Mouse (Mus musculus): ENCODE measurements at regions not wholly inside any gene's neighbourhood (a gene's known extent, or its start where the extent isn't known, plus 50 kb on each side); places are given as distances from the start of the nearest gene placed in this dataset.
"Not testable (repeated sequence)": the region's sequence is repeated elsewhere in the genome, so short reads cannot be mapped to it uniquely, and the experiment has no call there.

DNA sequence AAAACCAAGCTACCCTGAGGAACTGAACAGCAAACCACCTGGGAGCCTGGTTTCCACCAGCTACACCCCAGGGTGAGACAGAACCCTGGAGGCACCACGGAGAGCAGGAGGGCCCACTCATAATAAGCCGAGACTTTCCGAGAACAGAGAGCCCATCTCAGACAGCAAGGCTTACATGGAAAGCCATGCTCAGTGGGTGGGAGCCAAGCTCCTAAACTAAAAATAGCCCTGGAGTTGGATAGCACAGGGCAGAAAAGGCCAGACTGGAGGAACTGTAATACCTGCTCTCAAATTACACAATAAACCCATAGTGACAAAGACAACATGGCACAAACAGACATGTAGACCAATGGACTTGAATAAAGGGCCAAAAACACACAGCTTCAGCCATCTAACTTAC, 69.9 kb downstream of the Fbxo4 start:
- DNase-seq (ENCODE audit: low spot score) = no peak

DNA sequence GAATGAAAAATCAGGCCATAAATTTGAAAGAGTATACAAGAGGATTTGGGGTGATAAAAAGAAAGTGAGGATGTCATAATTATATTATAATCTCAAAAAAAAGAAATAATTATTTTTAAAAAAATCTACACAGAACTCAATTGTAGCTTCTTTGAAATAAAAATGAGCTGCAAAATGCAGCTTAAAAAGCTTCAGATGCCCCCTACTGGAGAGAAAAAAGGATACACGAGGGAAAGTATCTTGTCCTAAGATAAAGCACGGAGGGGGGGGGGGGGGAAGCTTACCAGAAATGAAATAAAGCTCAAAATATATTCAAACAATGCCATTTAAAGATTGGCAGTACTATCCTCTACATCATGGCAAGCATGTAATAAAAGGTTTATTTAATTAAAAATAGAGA, 70.7 kb downstream of the Fbxo4 start:
- DNase-seq (ENCODE audit: low spot score) = no peak

DNA sequence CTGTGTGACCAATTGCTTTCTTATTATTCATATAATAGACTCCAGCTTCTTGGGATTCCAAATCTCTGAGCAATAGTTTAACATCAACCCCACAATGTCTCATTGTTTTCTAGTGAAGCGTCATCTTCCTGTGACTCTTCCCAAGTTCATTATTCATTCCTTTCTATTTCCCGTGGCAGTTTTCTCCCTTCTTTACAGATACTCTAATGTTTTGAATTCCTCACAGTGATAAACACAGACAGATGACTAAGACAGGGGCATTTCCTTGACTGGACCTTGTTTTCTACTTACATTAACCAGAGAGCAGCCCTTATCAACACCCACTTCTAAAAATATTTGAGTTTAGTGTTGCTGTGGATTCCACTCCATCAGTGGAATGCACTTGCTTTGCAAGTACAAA, 73.8 kb downstream of the Fbxo4 start:
- DNase-seq (ENCODE audit: low spot score) = peak; percentile 5

DNA sequence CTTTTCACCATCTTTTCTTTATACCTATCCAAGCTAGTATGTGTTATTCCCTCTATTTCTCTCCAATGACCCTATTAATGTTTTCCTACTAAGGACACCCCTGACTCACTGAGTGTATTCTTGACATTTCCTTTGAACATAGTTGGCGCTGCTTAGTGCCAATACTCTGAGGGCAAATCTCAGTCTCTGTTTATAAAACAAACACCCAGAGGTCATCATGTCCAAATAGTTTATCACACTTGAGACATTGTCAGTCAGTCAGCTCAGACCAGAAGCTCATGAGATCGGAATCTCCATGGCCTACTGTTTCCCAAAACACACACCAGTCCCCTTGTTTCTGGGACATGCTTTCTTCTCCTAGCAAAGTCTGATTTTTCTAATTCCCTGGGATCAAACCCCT, 100.9 kb downstream of the Fbxo4 start:
- DNase-seq (ENCODE audit: low spot score) = no peak

DNA sequence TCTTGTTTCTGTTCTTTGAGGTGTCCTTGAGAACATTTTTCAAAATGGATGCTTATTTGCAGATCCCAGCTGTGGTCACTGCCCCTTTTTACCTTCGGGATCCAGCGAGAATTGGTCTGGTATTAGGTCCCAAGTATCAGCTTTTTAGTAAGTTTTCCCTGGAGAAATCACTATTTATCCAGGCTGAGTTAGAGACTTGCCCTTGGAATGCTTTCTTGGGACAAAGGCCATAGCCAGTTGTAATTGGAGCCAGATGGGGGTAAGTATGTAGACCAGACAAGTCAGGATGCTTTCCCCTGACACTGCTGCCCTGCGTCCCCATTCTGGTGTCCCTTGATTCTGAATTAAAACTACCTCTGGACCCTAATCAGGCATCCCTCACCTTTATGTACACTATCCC, 101.9 kb downstream of the Fbxo4 start:
- no peak for DNase-seq (ENCODE audit: low spot score)

DNA sequence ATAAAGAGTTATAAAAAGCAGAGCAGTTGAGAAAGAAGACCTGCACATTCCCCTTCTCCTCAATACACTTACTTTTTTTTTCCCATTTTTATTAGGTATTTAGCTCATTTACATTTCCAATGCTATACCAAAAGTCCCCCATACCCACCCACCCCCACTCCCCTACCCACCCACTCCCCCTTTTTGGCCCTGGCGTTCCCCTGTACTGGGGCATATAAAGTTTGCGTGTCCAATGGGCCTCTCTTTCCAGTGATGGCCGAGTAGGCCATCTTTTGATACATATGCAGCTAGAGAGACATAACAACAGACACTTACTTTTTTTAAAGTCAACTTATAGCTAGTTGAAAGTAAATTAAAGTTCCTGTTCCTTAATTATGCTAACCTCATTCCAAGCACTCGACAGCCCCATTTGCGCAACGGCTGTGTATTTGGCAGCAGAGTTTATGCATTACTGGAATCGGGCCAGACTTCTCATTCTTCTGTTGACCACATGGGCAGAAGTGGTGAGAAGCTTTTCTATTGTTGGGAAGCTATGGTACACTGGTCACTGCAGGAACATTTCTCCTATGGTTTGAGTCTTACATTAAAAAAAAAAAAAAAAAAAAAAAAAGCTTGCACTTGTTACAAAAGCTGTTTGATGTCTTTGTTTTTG, 104.0 kb downstream of the Fbxo4 start:
- not testable (repeated sequence) for DNase-seq (ENCODE audit: low spot score)

DNA sequence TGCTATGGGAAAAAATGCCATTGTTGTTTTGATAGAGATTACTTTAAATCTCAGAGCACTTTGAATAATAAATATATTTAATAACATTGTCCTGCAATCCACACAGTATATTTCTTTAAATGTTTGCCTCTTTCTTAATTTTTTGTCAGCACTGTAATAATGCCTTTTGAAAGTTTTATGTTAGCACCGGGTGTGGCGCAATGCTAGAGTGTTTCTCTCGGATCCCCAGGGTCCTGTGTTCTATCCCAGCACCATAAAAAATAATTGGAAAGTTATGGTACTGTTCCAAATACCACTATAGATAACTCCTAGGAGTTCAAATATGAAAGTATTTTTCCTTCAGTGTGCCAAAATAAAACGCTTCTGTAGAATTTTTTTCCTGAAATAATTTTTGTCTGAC, 147.6 kb downstream of the Fbxo4 start:
- no peak for DNase-seq (ENCODE audit: low spot score)

DNA sequence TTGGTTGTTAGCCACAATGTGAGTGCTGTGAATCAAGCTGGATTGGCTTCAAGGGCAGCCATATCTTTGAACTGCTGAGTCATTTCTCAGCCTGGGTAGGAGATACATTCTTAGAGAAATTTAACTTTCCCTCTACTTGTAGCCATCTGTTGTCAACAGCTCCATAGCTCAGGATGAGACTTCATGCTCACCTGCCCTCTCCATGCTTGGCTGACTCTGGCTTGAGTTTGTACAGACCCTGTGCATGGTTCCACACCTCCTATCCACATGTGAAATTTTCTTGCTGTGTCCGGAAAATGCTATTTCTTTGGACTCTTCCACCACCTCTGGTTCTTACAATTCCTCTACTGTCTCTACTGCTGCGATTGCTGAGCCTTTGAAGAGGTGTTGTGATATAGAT, 173.9 kb downstream of the Fbxo4 start:
- no peak for DNase-seq (ENCODE audit: low spot score)

DNA sequence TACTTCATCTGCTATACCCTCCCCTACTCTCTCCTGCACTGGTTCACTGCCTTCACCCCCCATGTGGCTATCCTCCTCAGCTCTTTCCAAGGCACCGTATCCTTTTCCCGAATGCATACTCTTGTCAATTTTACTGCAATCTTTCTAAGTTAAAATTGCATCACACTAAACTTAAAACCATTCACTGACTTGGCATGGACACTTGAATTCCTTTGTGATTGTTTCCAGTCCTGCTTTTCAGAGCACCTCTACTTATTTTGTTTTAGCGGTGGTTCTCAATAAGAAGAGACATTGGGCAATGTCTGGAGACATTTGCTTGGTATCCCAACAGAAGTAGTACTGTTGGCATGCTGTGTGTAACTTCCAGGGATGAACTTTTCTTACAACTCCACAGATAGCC, 192.6 kb upstream of the Ghr start:
- DNase-seq (ENCODE audit: low spot score) = no peak

DNA sequence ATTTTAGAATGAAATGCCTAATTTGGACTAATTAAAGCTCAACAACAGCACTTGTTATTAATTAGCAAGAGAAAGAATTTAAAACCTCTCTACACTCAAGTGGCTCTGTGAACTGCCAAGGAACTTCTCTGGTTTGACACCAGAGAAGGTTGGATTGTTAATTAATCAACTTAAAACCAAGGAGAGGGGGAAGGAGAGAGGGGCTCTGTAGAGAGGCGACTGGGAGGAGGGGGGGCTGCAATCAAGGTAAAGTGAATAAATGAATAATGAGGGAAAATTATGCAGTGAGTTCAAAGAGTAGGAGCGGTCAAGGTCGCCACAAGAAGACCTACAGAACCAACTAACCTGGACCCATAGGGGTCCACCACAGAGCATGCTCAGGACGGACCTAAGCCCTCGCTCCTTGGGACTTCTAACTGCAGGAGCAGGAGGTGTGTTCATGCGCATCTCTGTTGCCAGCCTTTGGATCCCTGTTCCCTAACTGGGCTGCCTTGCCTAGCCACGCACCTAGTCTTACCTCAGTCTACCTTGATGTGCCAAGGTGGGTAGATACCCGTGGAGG, 189.0 kb upstream of the Ghr start:
- no peak for DNase-seq (ENCODE audit: low spot score)

DNA sequence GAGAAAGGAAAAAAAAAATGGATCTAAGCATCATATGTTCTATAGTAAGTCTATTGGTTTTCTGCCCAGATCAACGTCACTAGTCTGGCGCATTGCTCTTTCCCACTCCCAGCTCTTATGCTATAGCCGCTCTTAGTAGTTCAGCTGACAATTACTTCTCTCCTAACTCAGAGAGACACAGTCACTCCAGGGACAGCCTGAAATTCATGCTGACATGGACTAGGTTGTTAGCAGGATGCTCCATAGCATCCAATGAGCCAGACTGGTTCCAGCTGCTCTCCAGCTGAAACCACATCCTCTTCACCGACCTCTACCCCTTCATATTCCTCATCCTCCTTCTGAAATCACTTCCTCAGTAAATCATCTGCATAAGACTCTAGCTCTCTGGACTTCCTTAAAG, 187.0 kb upstream of the Ghr start:
- DNase-seq (ENCODE audit: low spot score) = no peak

DNA sequence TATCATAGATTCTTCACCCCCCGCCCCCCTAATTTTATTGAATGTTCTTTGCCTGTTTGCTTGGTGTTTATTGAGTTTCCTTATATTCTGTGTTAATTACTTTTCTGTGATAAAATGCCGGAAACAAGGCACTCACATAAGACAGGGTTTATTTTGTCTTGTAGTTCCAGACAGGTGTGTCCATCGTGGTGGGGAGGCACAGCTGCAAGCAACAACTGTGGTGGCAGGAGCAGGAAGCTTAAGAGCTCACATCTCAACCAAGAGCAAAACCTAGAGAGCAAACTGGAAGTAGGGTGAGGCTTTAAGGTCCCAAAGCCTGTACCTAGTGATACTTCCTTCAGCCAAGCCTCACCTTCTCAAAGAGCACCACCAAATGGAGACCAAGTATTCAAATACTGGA, 181.4 kb upstream of the Ghr start:
- DNase-seq (ENCODE audit: low spot score) = no peak

DNA sequence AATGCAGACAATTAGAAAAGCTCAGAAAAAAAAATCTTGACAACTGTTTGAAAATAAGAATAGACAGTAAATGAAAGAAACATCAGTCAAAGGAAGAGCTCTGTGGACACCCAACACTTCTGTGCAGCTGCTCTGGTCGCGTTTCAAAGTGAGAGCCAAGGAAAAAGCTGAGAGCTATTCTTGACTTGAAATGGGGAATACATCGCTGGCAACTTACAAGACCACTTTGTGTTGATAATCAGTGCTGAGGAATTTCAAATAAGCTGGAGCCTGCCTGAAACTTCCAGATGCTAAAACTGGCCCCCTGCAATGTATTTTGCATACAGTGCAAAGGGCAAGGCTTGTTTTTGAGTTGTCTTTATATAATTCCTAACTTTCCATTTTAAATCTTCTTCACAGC, 177.1 kb upstream of the Ghr start:
- DNase-seq (ENCODE audit: low spot score) = no peak

DNA sequence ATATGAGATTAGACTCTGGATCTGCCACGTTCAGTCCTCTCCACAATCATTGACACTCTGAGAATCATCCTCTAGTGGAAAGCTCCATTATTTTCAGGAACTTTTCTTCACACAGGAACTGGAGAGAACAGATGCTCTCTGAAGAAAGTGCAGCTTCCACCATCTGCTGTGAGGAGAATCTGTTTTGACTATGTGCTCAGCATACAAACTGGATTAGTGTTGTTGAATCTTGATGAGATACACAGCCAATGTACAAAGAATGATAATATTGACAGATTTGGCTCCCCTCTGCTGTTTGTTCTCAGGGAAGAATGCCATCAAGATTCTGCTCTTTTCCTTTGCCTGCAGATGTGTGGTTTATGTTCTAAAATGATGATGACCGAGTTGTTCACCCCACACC, 172.3 kb upstream of the Ghr start:
- no peak for DNase-seq (ENCODE audit: low spot score)

DNA sequence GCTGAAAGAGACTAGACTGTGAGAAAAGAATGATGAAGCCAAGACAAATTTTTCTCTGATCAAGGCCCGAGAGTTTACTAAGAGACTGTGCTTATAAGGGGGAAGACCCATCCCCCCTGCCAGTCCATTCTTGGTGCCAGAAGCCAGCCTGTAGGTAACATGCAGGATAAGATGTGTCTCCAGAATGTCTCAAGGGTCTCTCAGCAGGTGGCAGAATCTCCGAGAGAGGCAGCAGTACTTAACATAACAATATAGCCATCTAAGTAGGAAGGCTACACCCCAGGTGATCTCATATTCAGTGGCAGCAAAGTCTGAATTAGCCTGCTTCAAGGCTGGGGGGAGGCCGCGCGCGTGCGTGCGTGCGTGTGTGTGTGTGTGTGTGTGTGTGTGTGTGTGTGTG, 164.8 kb upstream of the Ghr start:
- not testable (repeated sequence) for DNase-seq (ENCODE audit: low spot score)

DNA sequence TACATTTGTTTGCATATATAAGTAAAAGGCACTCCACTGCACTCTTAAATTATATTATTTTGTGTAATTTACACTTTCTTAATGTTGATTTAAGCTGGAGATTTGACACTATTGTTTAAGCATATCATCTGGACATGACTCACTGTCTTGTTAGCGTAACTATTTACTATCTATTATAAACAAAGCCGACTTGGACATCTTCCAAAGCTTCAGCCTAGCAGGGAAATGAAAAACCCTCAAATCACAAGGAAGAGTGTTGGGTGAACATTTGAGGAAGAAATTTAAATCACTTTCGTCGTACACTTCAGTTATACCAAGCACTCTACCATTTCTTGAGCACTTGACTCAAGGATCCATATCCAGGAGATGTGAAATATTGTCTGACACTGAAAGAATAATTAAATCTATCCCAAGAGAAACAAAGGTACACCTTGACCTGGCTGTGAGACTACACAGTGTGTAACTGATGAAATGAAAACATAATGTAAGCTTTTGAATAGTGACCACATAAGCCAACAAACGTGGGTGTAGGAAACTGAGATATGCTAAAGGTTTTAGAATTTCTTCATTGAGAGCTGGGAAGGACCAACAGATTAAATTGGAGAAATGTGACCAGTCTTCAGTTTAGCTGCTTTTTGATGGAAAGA, 160.0 kb upstream of the Ghr start:
- DNase-seq (ENCODE audit: low spot score) = no peak

DNA sequence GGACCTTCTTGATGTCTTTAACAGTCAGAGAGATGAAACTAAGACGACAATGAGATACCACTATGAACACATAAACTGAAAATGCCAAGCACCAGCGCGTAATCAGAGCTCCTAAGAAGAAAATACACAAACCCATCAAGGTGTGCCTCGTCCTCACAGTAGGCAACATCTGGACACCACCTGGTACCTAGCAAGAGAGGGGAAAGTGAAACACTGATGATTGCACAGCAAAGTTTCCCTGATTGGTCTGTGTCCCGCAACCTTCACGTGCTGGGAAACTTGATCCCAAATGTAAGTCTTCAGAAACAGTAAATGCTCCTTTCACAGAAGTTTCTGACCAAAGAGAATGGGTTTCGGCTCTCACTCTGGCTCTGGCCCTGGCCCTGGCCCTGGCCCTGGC, 158.9 kb upstream of the Ghr start:
- DNase-seq (ENCODE audit: low spot score) = no peak

DNA sequence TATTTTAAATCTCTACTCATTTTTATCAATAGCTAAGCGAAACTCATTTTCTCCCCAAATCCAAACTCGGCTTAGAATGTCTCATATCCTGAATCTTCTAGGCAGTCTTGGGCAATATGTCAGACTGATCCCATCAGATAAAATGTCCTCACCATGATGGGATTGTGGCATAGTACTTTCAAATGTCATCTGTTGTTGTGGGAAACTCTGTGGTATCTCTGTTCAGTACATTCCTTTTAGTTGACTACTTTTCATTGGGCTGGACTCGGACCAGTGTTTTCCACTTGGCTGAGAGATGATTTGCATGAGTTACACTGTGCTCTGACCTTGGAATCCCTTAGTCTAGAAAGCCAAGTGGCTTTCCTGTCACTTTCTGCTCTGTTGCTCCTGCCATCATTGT, 141.9 kb upstream of the Ghr start:
- DNase-seq (ENCODE audit: low spot score) = no peak

DNA sequence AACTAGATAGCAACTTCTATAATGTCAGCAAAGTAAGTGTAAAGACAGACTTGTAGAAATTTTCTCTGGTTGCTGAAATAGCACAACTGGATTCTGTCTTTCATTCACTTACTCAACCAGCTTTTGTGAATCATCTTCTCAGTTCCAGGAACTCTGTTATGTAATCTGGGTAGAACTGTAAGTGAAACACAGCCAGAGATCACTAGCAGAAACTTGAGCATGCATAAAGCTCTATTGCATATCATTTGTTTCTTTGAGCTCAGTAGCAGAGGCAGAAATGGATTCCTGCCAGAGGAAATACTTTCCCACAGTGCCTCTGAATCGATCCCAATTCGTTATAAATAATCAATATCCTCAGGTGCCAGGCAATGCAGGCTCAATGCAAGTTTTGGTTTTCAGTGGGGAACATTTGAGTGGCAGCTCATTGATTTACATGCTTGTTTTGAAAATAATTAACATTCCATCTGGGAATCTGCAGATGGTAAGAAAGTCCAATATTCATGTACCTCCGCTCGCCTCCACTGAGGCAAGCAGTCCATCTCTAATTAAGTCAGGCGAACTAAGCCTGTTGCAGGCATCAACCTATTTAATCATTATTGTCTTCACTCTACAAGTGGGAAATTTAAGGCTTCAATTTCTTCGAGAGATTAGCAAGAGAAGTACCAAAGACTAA, 137.5 kb upstream of the Ghr start:
- DNase-seq (ENCODE audit: low spot score) = no peak

DNA sequence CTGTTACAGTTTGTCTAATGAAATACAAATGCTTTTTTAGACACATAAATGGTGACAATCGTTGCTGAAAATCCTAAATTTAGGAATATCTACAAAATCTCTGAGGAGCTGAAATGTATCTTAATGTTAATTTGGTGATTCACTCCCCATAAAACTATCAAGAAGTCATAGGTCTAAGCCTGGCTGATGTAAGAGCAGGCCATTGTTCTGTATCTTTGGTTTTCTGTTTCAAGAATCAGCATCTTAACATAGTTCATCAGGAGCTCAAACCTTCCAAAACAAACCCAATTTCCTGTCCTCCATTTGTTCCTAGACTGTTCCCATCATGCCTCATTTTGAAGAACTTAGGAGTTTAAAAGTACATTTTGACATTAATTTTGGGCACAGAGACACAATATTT, 128.5 kb upstream of the Ghr start:
- no peak for DNase-seq (ENCODE audit: low spot score)

DNA sequence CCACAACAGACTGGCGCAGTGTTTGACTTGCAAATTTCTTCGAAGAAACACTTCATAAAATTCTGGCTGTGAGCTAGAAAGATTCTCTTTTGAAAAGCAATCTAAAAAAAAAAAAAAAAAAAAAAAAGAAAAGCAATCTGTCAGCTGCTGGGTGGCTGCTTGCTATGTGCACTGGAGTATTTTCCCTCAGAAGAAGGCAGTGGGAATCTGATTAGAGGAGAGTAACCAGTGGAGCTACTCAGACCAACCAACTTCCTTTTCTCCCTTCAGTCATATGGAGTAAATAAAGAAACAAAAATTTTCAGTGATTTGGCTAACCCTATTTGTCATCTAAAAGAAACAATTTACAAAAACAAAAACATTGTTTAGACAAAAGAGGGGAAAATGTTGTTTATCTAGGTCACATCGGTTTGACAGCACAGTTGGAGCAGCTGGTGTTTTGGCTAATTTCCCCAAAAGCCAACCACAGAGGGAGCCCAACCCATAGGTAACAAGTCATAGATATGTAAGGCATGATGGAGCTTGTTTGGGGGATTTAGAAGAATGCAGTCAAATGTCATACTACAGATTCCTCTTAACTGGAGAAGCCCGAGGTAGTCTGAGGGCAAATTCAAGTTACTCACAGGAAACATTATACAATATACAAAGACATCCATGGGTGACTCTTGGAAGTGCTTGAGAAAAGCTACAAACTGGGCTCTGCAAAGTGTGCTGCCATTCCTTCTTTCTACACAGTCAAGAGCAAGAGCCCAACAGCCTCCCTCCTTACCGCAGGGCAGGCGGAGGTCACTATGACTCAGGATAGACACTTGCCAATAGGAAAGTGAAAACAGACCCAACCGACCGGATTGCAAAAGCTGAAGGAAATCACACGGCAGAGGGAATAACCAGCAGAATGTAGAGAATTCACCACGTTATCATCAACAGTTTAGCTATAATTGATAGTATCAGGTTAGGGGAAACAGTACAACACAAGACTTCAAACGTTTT, 124.1 kb upstream of the Ghr start:
- DNase-seq (ENCODE audit: low spot score) = peak; percentile 2

DNA sequence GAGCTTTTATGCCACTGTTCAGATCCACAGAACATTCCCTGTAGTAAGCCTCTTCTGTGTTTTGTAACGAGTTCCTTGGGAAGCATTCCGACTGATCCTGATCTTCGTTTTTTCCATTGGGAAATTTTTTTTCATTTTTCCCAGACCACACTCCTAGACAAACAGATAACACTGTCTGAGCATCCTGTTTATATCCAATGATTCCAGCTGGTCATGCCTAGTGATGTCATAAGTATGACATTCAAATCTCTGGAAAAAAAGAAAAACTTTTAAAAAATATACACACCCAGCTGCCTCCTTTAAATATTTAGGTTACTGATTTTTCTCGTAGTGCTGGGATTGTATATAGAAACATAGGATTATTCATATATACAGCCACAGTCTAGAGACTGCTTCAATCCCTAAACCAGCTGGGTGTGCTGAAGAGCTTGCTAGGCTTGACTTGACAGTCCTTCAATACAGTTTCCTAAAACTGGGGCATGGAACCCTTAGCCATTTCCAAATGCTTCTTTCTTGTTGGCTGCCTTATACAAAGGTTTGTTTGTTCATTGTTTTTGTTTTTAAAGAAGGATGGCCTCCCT, 116.0 kb upstream of the Ghr start:
- no peak for DNase-seq (ENCODE audit: low spot score)

All from yolk sac, embryonic 10.5 days (tissue).